Mouse (Mus musculus): ENCODE measurements at regions not wholly inside any gene's neighbourhood (a gene's known extent, or its start where the extent isn't known, plus 50 kb on each side); places are given as distances from the start of the nearest gene placed in this dataset.

- peak; percentile 87 for DNase-seq (ENCODE audit: low spot score, missing footprints)
Measured at GRCm38 (mm10) chr10:110640406-110640805, 104.8 kb upstream of the E2f7 start.

DNA sequence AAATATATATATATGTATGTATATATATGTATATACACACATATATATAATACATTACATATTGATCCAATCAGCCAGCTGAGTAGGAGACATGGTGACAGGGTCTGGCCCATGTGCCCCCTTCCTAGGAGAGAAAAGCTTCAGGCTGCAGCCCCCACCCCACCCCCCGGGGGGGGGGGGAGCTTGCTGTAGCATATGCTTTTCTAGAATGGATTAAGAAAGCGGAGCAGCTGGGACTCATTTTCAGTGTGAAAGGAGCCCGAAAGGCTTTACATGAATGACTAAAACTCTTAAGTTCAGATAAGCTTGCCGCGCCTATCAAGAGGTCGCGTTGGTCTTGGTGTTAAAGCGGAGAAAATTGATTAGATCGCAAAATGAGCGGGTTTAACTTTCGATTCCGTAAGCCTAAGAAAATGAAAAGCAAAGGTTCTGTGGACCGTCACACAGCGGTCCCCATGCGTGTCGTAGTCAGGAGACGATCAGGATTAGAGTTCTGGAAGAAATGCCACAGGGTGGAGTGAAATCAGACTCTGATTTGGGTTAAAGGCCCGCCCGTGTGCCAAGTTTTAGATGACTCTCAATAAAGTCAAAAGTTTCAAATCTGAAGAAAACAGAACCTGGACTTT lies 103.1 kb upstream of the E2f7 start:
- no peaks in the 10 kb centered on the region for H3K27me3 ChIP-seq (ENCODE audit: control insufficient read depth, insufficient read depth, low read length)
- H3K36me3 ChIP-seq (ENCODE audit: control insufficient read depth, insufficient read depth, low read length): no peaks in the 10 kb centered on the region
- peak; percentile 89 for ATAC-seq (ENCODE audit: low FRiP score)
- DNase-seq (ENCODE audit: low spot score, missing footprints): peak; percentile 92
- no peak overlapping the region for H3K4me3 ChIP-seq (ENCODE audit: low read depth, low read length)
- no peak overlapping the region for H3K27ac ChIP-seq (ENCODE audit: low read depth, low read length)
- H3K4me2 ChIP-seq: no peak overlapping the region
- 44% methylated on average over 19 of the region's 19 CpGs for WGBS
- no peaks in the 10 kb centered on the region for H3K9me3 ChIP-seq (ENCODE audit: control insufficient read depth, low read length)
- no peak overlapping the region for H3K9ac ChIP-seq (ENCODE audit: low read length)
- H3K4me1 ChIP-seq (ENCODE audit: control insufficient read depth, insufficient read depth, low read length): peaks cover 2% of the 10 kb centered on the region; the same call in 1 of the 2 replicates

More at GRCm38 (mm10) chr10:110640406-110640805, 104.8 kb upstream of the E2f7 start:
- Histone ChIP-seq H3K4me2 (no peak overlapping the region), H3K4me1 (ENCODE audit: control insufficient read depth, insufficient read depth, low read length) (peaks cover 2% of the 10 kb centered on the region; the same call in 1 of the 2 replicates), H3K4me3 (ENCODE audit: low read depth, low read length) (no peak overlapping the region), H3K36me3 (ENCODE audit: control insufficient read depth, insufficient read depth, low read length) (no peaks in the 10 kb centered on the region), H3K9ac (ENCODE audit: low read length) (no peak overlapping the region), H3K27ac (ENCODE audit: low read depth, low read length) (no peak overlapping the region), H3K9me3 (ENCODE audit: control insufficient read depth, low read length) (no peaks in the 10 kb centered on the region), H3K27me3 (ENCODE audit: control insufficient read depth, insufficient read depth, low read length) (no peaks in the 10 kb centered on the region)
- WGBS: 33% methylated on average over 10 of the region's 10 CpGs
- ATAC-seq (ENCODE audit: low FRiP score): peak; percentile 36; the same call in 1 of the 2 replicates

DNA sequence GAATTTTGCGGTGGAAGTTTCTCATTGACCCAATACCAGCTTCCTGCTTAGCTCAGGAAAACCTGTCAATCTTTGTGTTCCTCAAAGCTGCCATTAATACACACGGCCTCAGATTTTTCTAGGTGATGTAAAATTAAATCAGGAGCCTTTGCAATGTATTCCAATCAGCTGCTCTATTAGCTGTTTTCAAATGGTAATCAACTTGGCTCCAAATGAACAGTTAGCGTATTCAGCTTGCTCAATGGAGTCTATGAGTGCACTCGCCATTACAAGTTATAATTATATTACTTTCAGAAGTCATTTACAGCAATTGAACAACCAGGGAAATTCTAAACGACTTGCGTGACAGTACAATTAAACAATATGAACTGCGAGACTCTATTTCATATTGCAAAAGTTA lies 97.6 kb upstream of the E2f7 start:
- H3K9ac ChIP-seq (ENCODE audit: low read length): no peak overlapping the region
- no peaks in the 10 kb centered on the region for H3K4me1 ChIP-seq (ENCODE audit: control insufficient read depth, insufficient read depth, low read length)
- no peaks in the 10 kb centered on the region for H3K27me3 ChIP-seq (ENCODE audit: control insufficient read depth, insufficient read depth, low read length)
- H3K9me3 ChIP-seq (ENCODE audit: control insufficient read depth, low read length): no peaks in the 10 kb centered on the region
- no peaks in the 10 kb centered on the region for H3K36me3 ChIP-seq (ENCODE audit: control insufficient read depth, insufficient read depth, low read length)
- no peak for ATAC-seq (ENCODE audit: low FRiP score)
- no peak overlapping the region for H3K4me3 ChIP-seq (ENCODE audit: low read depth, low read length)
- DNase-seq (ENCODE audit: low spot score, missing footprints): no peak
- no peak overlapping the region for H3K4me2 ChIP-seq
- H3K27ac ChIP-seq (ENCODE audit: low read depth, low read length): no peak overlapping the region
- WGBS: 90% methylated on average over 7 of the region's 7 CpGs

GRCm38 (mm10) chr10:110650107-110650506 lies 95.1 kb upstream of the E2f7 start:
- no peaks in the 10 kb centered on the region for H3K9me3 ChIP-seq (ENCODE audit: control insufficient read depth, low read length)
- WGBS: 76% methylated on average over 6 of the region's 6 CpGs
- ATAC-seq (ENCODE audit: low FRiP score) (no peak), DNase-seq (ENCODE audit: low spot score, missing footprints) (no peak)
- H3K27me3 ChIP-seq (ENCODE audit: control insufficient read depth, insufficient read depth, low read length): no peaks in the 10 kb centered on the region
- no peak overlapping the region for H3K4me2 ChIP-seq
- H3K4me1 ChIP-seq (ENCODE audit: control insufficient read depth, insufficient read depth, low read length): no peaks in the 10 kb centered on the region
- no peaks in the 10 kb centered on the region for H3K36me3 ChIP-seq (ENCODE audit: control insufficient read depth, insufficient read depth, low read length)
- H3K9ac ChIP-seq (ENCODE audit: low read length): no peak overlapping the region
- H3K4me3 ChIP-seq (ENCODE audit: low read depth, low read length): no peak overlapping the region
- H3K27ac ChIP-seq (ENCODE audit: low read depth, low read length): no peak overlapping the region

DNA sequence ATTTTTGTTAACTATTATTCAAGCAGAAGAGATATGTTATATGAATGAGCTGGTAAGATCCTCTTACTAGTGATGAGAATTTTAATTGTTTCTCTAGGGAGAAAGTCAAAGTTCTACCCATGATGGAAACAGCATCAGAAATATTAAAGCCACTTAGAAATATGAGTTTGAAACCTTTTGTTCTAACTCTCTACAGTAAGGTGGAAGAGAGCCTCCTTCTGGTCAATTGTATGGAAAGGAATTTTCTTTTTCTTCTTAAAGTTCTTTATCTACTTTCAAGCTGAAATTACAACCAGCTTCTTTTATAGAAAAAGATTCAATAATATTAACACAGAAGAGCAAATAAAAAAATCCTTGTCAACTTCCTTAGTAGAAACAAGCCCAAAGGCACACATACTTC lies 94.4 kb upstream of the E2f7 start:
- H3K36me3 ChIP-seq (ENCODE audit: control insufficient read depth, insufficient read depth, low read length): no peaks in the 10 kb centered on the region
- H3K4me1 ChIP-seq (ENCODE audit: control insufficient read depth, insufficient read depth, low read length): no peaks in the 10 kb centered on the region
- no peak overlapping the region for H3K4me3 ChIP-seq (ENCODE audit: low read depth, low read length)
- no peaks in the 10 kb centered on the region for H3K9me3 ChIP-seq (ENCODE audit: control insufficient read depth, low read length)
- H3K27me3 ChIP-seq (ENCODE audit: control insufficient read depth, insufficient read depth, low read length): no peaks in the 10 kb centered on the region
- H3K4me2 ChIP-seq: no peak overlapping the region
- H3K9ac ChIP-seq (ENCODE audit: low read length): no peak overlapping the region
- ATAC-seq (ENCODE audit: low FRiP score) (no peak), DNase-seq (ENCODE audit: low spot score, missing footprints) (no peak)
- H3K27ac ChIP-seq (ENCODE audit: low read depth, low read length): no peak overlapping the region

- Histone ChIP-seq H3K4me3 (ENCODE audit: low read depth, low read length) (no peak overlapping the region), H3K36me3 (ENCODE audit: control insufficient read depth, insufficient read depth, low read length) (no peaks in the 10 kb centered on the region), H3K4me2 (no peak overlapping the region), H3K9ac (ENCODE audit: low read length) (no peak overlapping the region), H3K9me3 (ENCODE audit: control insufficient read depth, low read length) (no peaks in the 10 kb centered on the region), H3K27ac (ENCODE audit: low read depth, low read length) (no peak overlapping the region), H3K27me3 (ENCODE audit: control insufficient read depth, insufficient read depth, low read length) (no peaks in the 10 kb centered on the region), H3K4me1 (ENCODE audit: control insufficient read depth, insufficient read depth, low read length) (no peaks in the 10 kb centered on the region)
- 90% methylated on average over 6 of the region's 6 CpGs for WGBS
- DNase-seq (ENCODE audit: low spot score, missing footprints) (no peak), ATAC-seq (ENCODE audit: low FRiP score) (no peak)
Measured at GRCm38 (mm10) chr10:110654070-110654469, 91.2 kb upstream of the E2f7 start.

GRCm38 (mm10) chr10:110658153-110658695 lies 87.0 kb upstream of the E2f7 start:
- Histone ChIP-seq H3K4me2 (no peak overlapping the region), H3K9ac (ENCODE audit: low read length) (no peak overlapping the region), H3K27me3 (ENCODE audit: control insufficient read depth, insufficient read depth, low read length) (no peaks in the 10 kb centered on the region), H3K36me3 (ENCODE audit: control insufficient read depth, insufficient read depth, low read length) (no peaks in the 10 kb centered on the region), H3K4me3 (ENCODE audit: low read depth, low read length) (no peak overlapping the region), H3K4me1 (ENCODE audit: control insufficient read depth, insufficient read depth, low read length) (no peaks in the 10 kb centered on the region), H3K27ac (ENCODE audit: low read depth, low read length) (no peak overlapping the region), H3K9me3 (ENCODE audit: control insufficient read depth, low read length) (no peaks in the 10 kb centered on the region)
- WGBS: 91% methylated on average over 4 of the region's 4 CpGs
- ATAC-seq (ENCODE audit: low FRiP score): no peak
- DNase-seq (ENCODE audit: low spot score, missing footprints): no peak

DNA sequence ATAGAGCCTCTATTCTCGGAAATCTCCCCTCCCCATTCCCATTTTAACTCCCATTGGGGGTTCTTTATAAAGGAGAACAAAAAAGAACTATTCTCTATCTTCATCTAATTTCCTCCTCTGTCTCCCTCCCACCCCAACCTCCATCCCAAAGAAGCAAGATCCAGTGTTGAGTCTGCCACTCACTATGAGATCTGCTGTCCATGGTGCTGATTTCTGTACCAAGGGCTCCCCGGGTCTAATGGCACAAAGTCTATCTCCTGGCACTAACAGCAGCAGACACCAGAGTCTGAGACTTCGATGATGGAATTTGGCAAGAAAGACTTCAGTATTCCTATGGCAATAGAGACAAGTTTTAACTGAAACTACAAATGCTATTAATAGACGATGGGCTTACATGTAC lies 68.7 kb upstream of the E2f7 start:
- Histone ChIP-seq H3K4me2 (no peak overlapping the region), H3K9me3 (ENCODE audit: control insufficient read depth, low read length) (no peaks in the 10 kb centered on the region), H3K9ac (ENCODE audit: low read length) (no peak overlapping the region), H3K36me3 (ENCODE audit: control insufficient read depth, insufficient read depth, low read length) (no peaks in the 10 kb centered on the region), H3K27ac (ENCODE audit: low read depth, low read length) (no peak overlapping the region), H3K4me3 (ENCODE audit: low read depth, low read length) (no peak overlapping the region), H3K27me3 (ENCODE audit: control insufficient read depth, insufficient read depth, low read length) (no peaks in the 10 kb centered on the region), H3K4me1 (ENCODE audit: control insufficient read depth, insufficient read depth, low read length) (no peaks in the 10 kb centered on the region)
- DNase-seq (ENCODE audit: low spot score, missing footprints) (peak; percentile 89), ATAC-seq (ENCODE audit: low FRiP score) (no peak)
- WGBS: 62% methylated on average over 4 of the region's 4 CpGs

All from midbrain, embryonic 11.5 days (tissue).